In the genomic region with DNA sequence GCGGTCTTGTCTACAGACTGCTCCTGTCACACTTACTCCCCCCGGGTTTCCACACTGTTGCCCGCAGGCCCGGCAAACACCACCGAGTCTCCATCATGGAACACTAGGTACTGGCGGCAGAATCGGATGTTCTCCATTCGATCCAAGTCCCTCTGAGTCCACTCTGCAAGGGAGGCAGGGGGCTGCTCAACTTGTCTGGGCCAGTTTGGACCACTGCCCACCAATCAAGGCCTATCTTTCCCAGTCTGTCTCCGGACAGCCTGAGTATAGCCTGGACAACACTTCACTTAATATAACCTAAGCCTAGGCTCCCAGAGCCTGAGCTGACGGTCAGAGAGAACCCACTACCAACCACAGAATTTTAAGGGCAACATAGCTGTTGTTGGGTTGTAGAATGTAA, we compare ENCODE assay signal across 7 mouse cellular contexts. TPM values are rescaled to one million over a fixed set of nuclear protein-coding genes. Genes with fewer than 3 reads are reported as not detected.
DNase-seq lines count a peak whose midpoint lies in the region; ATAC-seq and TF ChIP-seq lines count a peak whose summit lies in the region.

No protein-coding gene starts in this region.

- no peak for TF ChIP-seq CTCF in liver, adult 2 months (IDR thresholded peaks at IDR 0.05; ENCODE audit: low read depth, low read length)

- TF ChIP-seq POLR2A in liver, adult 2 months (IDR thresholded peaks at IDR 0.05; ENCODE audit: extremely low read depth, insufficient read depth, low read length) = no peak

- WGBS in liver, adult 2 months = 38% methylated on average over 10 of the region's 10 CpGs
- WGBS in embryonic facial prominence, embryonic 12.5 days = 70% methylated on average over 10 of the region's 10 CpGs
- WGBS in intestine, embryonic 16.5 days = 65% methylated on average over 10 of the region's 10 CpGs
- WGBS in neural tube, embryonic 15.5 days = 75% methylated on average over 10 of the region's 10 CpGs

- H3K27ac ChIP-seq in liver, adult 2 months (replicated peaks; ENCODE audit: insufficient read depth, low read depth, low read length) = peak overlapping the region; percentile 74
- H3K27ac ChIP-seq in embryonic facial prominence, embryonic 12.5 days = no peak overlapping the region
- no peak overlapping the region for H3K27ac ChIP-seq in intestine, embryonic 16.5 days (ENCODE audit: low read length)
- H3K27ac ChIP-seq in neural tube, embryonic 15.5 days (replicated peaks) = peak overlapping the region; percentile 80; the same call in 1 of the 2 replicates

- peaks cover 3% of the 10 kb centered on the region; the same call in 1 of the 2 replicates for H3K79me2 ChIP-seq in liver, adult 2 months (ENCODE audit: control insufficient read depth, insufficient read depth, low read length)

- DNase-seq in liver, adult 2 months (ENCODE audit: extremely low read depth, low read depth, low spot score) = peak; percentile 23
- DNase-seq in liver = no peak
- DNase-seq in embryo, embryonic 10 days (ENCODE audit: low spot score) = no peak
- DNase-seq in layer of hippocampus, postnatal 25 days (ENCODE audit: extremely low spot score in 1 of 2, low spot score in 1 of 2) = no peak

- H3K36me3 ChIP-seq in liver, adult 2 months (ENCODE audit: control insufficient read depth, insufficient read depth, low read length) = peaks cover 13% of the 10 kb centered on the region; the same call in 1 of the 2 replicates
- H3K36me3 ChIP-seq in embryonic facial prominence, embryonic 12.5 days = peaks cover 41% of the 10 kb centered on the region
- peaks cover 15% of the 10 kb centered on the region for H3K36me3 ChIP-seq in intestine, embryonic 16.5 days (ENCODE audit: control insufficient read depth, insufficient read depth, low read length)
- H3K36me3 ChIP-seq in neural tube, embryonic 15.5 days = peaks cover 51% of the 10 kb centered on the region

- ATAC-seq in embryonic facial prominence, embryonic 12.5 days (ENCODE audit: insufficient number of reproducible peaks, insufficient read depth, low FRiP score, low TSS enrichment) = no peak
- no peak for ATAC-seq in intestine, embryonic 16.5 days
- ATAC-seq in neural tube, embryonic 15.5 days (ENCODE audit: low FRiP score) = no peak

- H3K4me2 ChIP-seq in embryonic facial prominence, embryonic 12.5 days (replicated peaks) = peak overlapping the region; percentile 96
- peak overlapping the region; percentile 96 for H3K4me2 ChIP-seq in intestine, embryonic 16.5 days (ENCODE audit: low read depth, low read length)
- peak overlapping the region; percentile 97 for H3K4me2 ChIP-seq in neural tube, embryonic 15.5 days

- H3K9ac ChIP-seq in liver, adult 2 months (ENCODE audit: low read depth, low read length) = peak overlapping the region; percentile 94
- peak overlapping the region; percentile 64; the same call in 1 of the 2 replicates for H3K9ac ChIP-seq in embryonic facial prominence, embryonic 12.5 days
- peak overlapping the region; percentile 85 for H3K9ac ChIP-seq in intestine, embryonic 16.5 days (ENCODE audit: low read depth, low read length)
- peak overlapping the region; percentile 83 for H3K9ac ChIP-seq in neural tube, embryonic 15.5 days (replicated peaks)

- H3K4me1 ChIP-seq in liver, adult 2 months (ENCODE audit: control insufficient read depth, insufficient read depth, low read length) = peaks cover 13% of the 10 kb centered on the region
- peaks cover 12% of the 10 kb centered on the region; the same call in 1 of the 2 replicates for H3K4me1 ChIP-seq in embryonic facial prominence, embryonic 12.5 days
- H3K4me1 ChIP-seq in intestine, embryonic 16.5 days (ENCODE audit: control insufficient read depth, insufficient read depth, low read length) = peaks cover 26% of the 10 kb centered on the region
- peaks cover 35% of the 10 kb centered on the region for H3K4me1 ChIP-seq in neural tube, embryonic 15.5 days

- H3K9me3 ChIP-seq in embryonic facial prominence, embryonic 12.5 days = no peaks in the 10 kb centered on the region
- no peaks in the 10 kb centered on the region for H3K9me3 ChIP-seq in intestine, embryonic 16.5 days (ENCODE audit: control insufficient read depth, low read length)
- no peaks in the 10 kb centered on the region for H3K9me3 ChIP-seq in neural tube, embryonic 15.5 days (replicated peaks)

- peak overlapping the region; percentile 75 for H3K4me3 ChIP-seq in liver, adult 2 months (ENCODE audit: insufficient read depth, low read depth, low read length)
- H3K4me3 ChIP-seq in embryonic facial prominence, embryonic 12.5 days = peak overlapping the region; percentile 71
- peak overlapping the region; percentile 80 for H3K4me3 ChIP-seq in intestine, embryonic 16.5 days (ENCODE audit: low read length)
- peak overlapping the region; percentile 70 for H3K4me3 ChIP-seq in neural tube, embryonic 15.5 days (replicated peaks)

- H3K27me3 ChIP-seq in liver, adult 2 months (ENCODE audit: control insufficient read depth, insufficient read depth, low read length) = no peaks in the 10 kb centered on the region
- H3K27me3 ChIP-seq in embryonic facial prominence, embryonic 12.5 days = no peaks in the 10 kb centered on the region
- no peaks in the 10 kb centered on the region for H3K27me3 ChIP-seq in intestine, embryonic 16.5 days (replicated peaks; ENCODE audit: control insufficient read depth, insufficient read depth, low read length)
- no peaks in the 10 kb centered on the region for H3K27me3 ChIP-seq in neural tube, embryonic 15.5 days (replicated peaks)

RNA-seq across cellular contexts. Expression of gene Apeh, which starts 0.8 kb away (rescaled TPM):
- 53.3 and 54.3 TPM in 2 replicates for total RNA-seq in liver, adult 2 months (2014; rRNA removed)
- 89.0 and 116 TPM in 2 replicates for polyA plus RNA-seq in liver, adult 2 months (2012; rRNA removed)
- polyA plus RNA-seq in embryonic facial prominence, embryonic 12.5 days (2016; fragmentation: Nextera tagmentation; extraction: Ambion mirVana) = 54.7 and 55.0 TPM in 2 replicates
- 105 and 109 TPM in 2 replicates for polyA plus RNA-seq in intestine, embryonic 16.5 days (2015; fragmentation: Nextera tagmentation; extraction: Ambion mirVana)
- 52.3 and 53.5 TPM in 2 replicates for polyA plus RNA-seq in neural tube, embryonic 15.5 days (2015; fragmentation: Nextera tagmentation; extraction: Ambion mirVana)
- 10 to 100 TPM; 32.0 to 32.7 TPM for total RNA-seq in layer of hippocampus, postnatal 25 days (2021)

RNA-seq across cellular contexts. Expression of gene Rnf123, which starts 10.4 kb away (rescaled TPM):
- total RNA-seq in liver, adult 2 months (2014; rRNA removed) = 19.6 and 29.6 TPM in 2 replicates
- 79.8 and 97.5 TPM in 2 replicates for polyA plus RNA-seq in liver, adult 2 months (2012; rRNA removed)
- polyA plus RNA-seq in embryonic facial prominence, embryonic 12.5 days (2016; fragmentation: Nextera tagmentation; extraction: Ambion mirVana) = 34.5 and 38.2 TPM in 2 replicates
- 20.3 and 22.3 TPM in 2 replicates for polyA plus RNA-seq in intestine, embryonic 16.5 days (2015; fragmentation: Nextera tagmentation; extraction: Ambion mirVana)
- 44.3 and 51.6 TPM in 2 replicates for polyA plus RNA-seq in neural tube, embryonic 15.5 days (2015; fragmentation: Nextera tagmentation; extraction: Ambion mirVana)
- 10 to 100 TPM; 95.1 to 97.3 TPM for total RNA-seq in layer of hippocampus, postnatal 25 days (2021)

RNA-seq across cellular contexts. Expression of gene Mst1, which starts 13.3 kb away (rescaled TPM):
- total RNA-seq in liver, adult 2 months (2014; rRNA removed) = 143 and 177 TPM in 2 replicates
- 203 and 264 TPM in 2 replicates for polyA plus RNA-seq in liver, adult 2 months (2012; rRNA removed)
- polyA plus RNA-seq in embryonic facial prominence, embryonic 12.5 days (2016; fragmentation: Nextera tagmentation; extraction: Ambion mirVana) = 0.29 and 0.31 TPM in 2 replicates
- polyA plus RNA-seq in intestine, embryonic 16.5 days (2015; fragmentation: Nextera tagmentation; extraction: Ambion mirVana) = 1.8 and 2.0 TPM in 2 replicates
- polyA plus RNA-seq in neural tube, embryonic 15.5 days (2015; fragmentation: Nextera tagmentation; extraction: Ambion mirVana) = 0.50 TPM in 1 of 2 replicates, not detected in the other
- not detected for total RNA-seq in layer of hippocampus, postnatal 25 days (2021)

RNA-seq across cellular contexts. Expression of gene Amigo3, which starts 40.6 kb away (rescaled TPM):
- 0.37 and 0.47 TPM in 2 replicates for total RNA-seq in liver, adult 2 months (2014; rRNA removed)
- 1.2 and 2.8 TPM in 2 replicates for polyA plus RNA-seq in liver, adult 2 months (2012; rRNA removed)
- 3.1 and 4.2 TPM in 2 replicates for polyA plus RNA-seq in embryonic facial prominence, embryonic 12.5 days (2016; fragmentation: Nextera tagmentation; extraction: Ambion mirVana)
- 3.2 and 4.2 TPM in 2 replicates for polyA plus RNA-seq in intestine, embryonic 16.5 days (2015; fragmentation: Nextera tagmentation; extraction: Ambion mirVana)
- polyA plus RNA-seq in neural tube, embryonic 15.5 days (2015; fragmentation: Nextera tagmentation; extraction: Ambion mirVana) = 2.2 and 2.8 TPM in 2 replicates
- 1 to 10 TPM; 2.0 to 2.2 TPM for total RNA-seq in layer of hippocampus, postnatal 25 days (2021)

RNA-seq across cellular contexts. Expression of gene Gmppb, which starts 44.5 kb away (rescaled TPM):
- 14.0 and 54.7 TPM in 2 replicates for total RNA-seq in liver, adult 2 months (2014; rRNA removed)
- polyA plus RNA-seq in liver, adult 2 months (2012; rRNA removed) = 16.5 and 21.4 TPM in 2 replicates
- polyA plus RNA-seq in embryonic facial prominence, embryonic 12.5 days (2016; fragmentation: Nextera tagmentation; extraction: Ambion mirVana) = 25.1 and 28.8 TPM in 2 replicates
- polyA plus RNA-seq in intestine, embryonic 16.5 days (2015; fragmentation: Nextera tagmentation; extraction: Ambion mirVana) = 105 and 115 TPM in 2 replicates
- polyA plus RNA-seq in neural tube, embryonic 15.5 days (2015; fragmentation: Nextera tagmentation; extraction: Ambion mirVana) = 22.0 and 28.9 TPM in 2 replicates
- 10 to 100 TPM; 14.5 to 17.2 TPM for total RNA-seq in layer of hippocampus, postnatal 25 days (2021)

Comparison
In these comparisons a context has a peak if more than half of its experiments do, and no peak if none do; other contexts are left out.
1. H3K27ac ChIP-seq: peak in liver, adult 2 months (single experiment) and neural tube, embryonic 15.5 days (single experiment); none in embryonic facial prominence, embryonic 12.5 days (single experiment) and intestine, embryonic 16.5 days (single experiment).
2. RNA of gene Mst1, which starts 13.3 kb away (polyA plus RNA-seq): 203 to 264 TPM in liver, adult 2 months; 1.8 to 2.0 TPM in intestine, embryonic 16.5 days, 0.29 to 0.31 TPM in embryonic facial prominence, embryonic 12.5 days and 0.50 TPM in neural tube, embryonic 15.5 days; every median in the first group is over 10 times any median in the second.
3. Peak in every context shown above with its lines, with median percentiles within 50 percentile points of each other: H3K4me3 ChIP-seq, H3K9ac ChIP-seq and H3K4me2 ChIP-seq.